Mouse (Mus musculus) intestine, embryonic 16.5 days (tissue): ENCODE results near the gene Ccdc8. TPM values are rescaled to one million over a fixed set of nuclear protein-coding genes. Genes with fewer than 3 reads are reported as not detected.

Source experiments
- ATAC-seq: fragments of 200-750 bp; cut with Nextera tagmentation; 2 replicates; pipeline ENCODE4 v1.8.0; 2017; ENCODE audit warnings: moderate TSS enrichment, moderate library complexity
- H3K27ac ChIP-seq: fragments of 300-500 bp; sonication (generic); 2 replicates; pipeline ENCODE4 v1.5.1; 2014; ENCODE audit warnings: mild to moderate bottlenecking, low read length
- H3K27me3 ChIP-seq: fragments of 300-500 bp; sonication (generic); replicated peaks from 2 replicates; pipeline ENCODE4 v1.6.1; 2014; ENCODE audit warnings: low read length, control low read depth, mixed read lengths; ENCODE audit not compliant: control insufficient read depth, insufficient read depth
- H3K36me3 ChIP-seq: fragments of 300-500 bp; sonication (generic); 2 replicates; pipeline ENCODE4 v1.6.1; 2014; ENCODE audit warnings: low read length, control low read depth; ENCODE audit not compliant: control insufficient read depth, insufficient read depth
- H3K4me1 ChIP-seq: fragments of 300-500 bp; sonication (generic); 2 replicates; pipeline ENCODE4 v1.6.1; 2014; ENCODE audit warnings: low read length, control low read depth, mixed read lengths; ENCODE audit not compliant: control insufficient read depth, insufficient read depth
- H3K4me2 ChIP-seq: fragments of 300-500 bp; sonication (generic); 2 replicates; pipeline ENCODE4 v1.6.1; 2014; ENCODE audit warnings: low read depth, low read length, control low read depth
- H3K4me3 ChIP-seq: fragments of 300-500 bp; sonication (generic); 2 replicates; pipeline ENCODE4 v1.5.1; 2014; ENCODE audit warnings: mild to moderate bottlenecking, low read length
- H3K9ac ChIP-seq: fragments of 300-500 bp; sonication (generic); 2 replicates; pipeline ENCODE4 v1.6.1; 2014; ENCODE audit warnings: low read depth, low read length
- H3K9me3 ChIP-seq: fragments of 300-500 bp; sonication (generic); 2 replicates; pipeline ENCODE4 v1.6.1; 2016; ENCODE audit warnings: low read length, control low read depth; ENCODE audit not compliant: control insufficient read depth
- WGBS: fragments of 180-500 bp; shearing (Covaris S2); extraction: QIAGEN DNeasy Blood & Tissue Kit; methylation state at CpG from one replicate; pipeline ENCODE4 v1.1.7; 2014; 5-methylcytosine and 5-hydroxymethylcytosine counted together
- polyA plus RNA-seq: library from polyadenylated mRNA; unstranded; fragments of >200 nt; fragmentation: Nextera tagmentation; extraction: Ambion mirVana; gene quantifications from 2 replicates; pipeline ENCODE4 v1.2.1, GENCODE M21; 2015

Ccdc8 gene
- polyA plus RNA-seq, 1 experiment from 2014 or later, result 35.6 TPM

GRCm38 (mm10) chr7:17026710-17027587 is 34.4 kb downstream of the Ccdc8 start:
- H3K4me3 ChIP-seq, result peak overlapping the region; percentile 90
- ATAC-seq, result peak; percentile 59
- H3K27me3 ChIP-seq, result no peaks in the 10 kb centered on the region
- H3K9me3 ChIP-seq, result no peaks in the 10 kb centered on the region
- WGBS, result 6% methylated on average over 24 of the region's 24 CpGs
- peak overlapping the region; percentile 95 for H3K27ac ChIP-seq
- peaks cover 41% of the 10 kb centered on the region for H3K4me1 ChIP-seq
- H3K9ac ChIP-seq, result peak overlapping the region; percentile 92
- H3K36me3 ChIP-seq, result peaks cover 9% of the 10 kb centered on the region
- peak overlapping the region; percentile 77 for H3K4me2 ChIP-seq

- ATAC-seq, result peak; percentile 82
Observed at GRCm38 (mm10) chr7:17027588-17028343, 35.3 kb downstream of the Ccdc8 start, which contains the start of gene Ppp5c. Gene Ppp5c, minus strand, starts transcription at chr7:17027924.

GRCm38 (mm10) chr7:17028923-17029322 is 36.4 kb downstream of the Ccdc8 start:
- 71% methylated on average over 7 of the region's 7 CpGs for WGBS
- H3K27me3 ChIP-seq, result no peaks in the 10 kb centered on the region
- H3K36me3 ChIP-seq, result peaks cover 11% of the 10 kb centered on the region; the same call in 1 of the 2 replicates

More at GRCm38 (mm10) chr7:17027588-17028343, 35.3 kb downstream of the Ccdc8 start, which contains the start of gene Ppp5c:
- Histone ChIP-seq H3K27ac (peak within 1 kb of the TSS; percentile 95), H3K4me3 (peak within 1 kb of the TSS; percentile 90), H3K4me2 (peak within 1 kb of the TSS; percentile 77), H3K27me3 (no peaks in the 10 kb centered on the region), H3K9ac (peak within 1 kb of the TSS; percentile 92), H3K36me3 (peaks cover 8% of the 10 kb centered on the region), H3K9me3 (no peaks in the 10 kb centered on the region), H3K4me1 (peaks cover 41% of the 10 kb centered on the region)
- under 1% methylated on average over 49 of the region's 58 CpGs for WGBS

GRCm38 (mm10) chr7:17030239-17030638 is 37.7 kb downstream of the Ccdc8 start:
- 74% methylated on average over 7 of the region's 7 CpGs for WGBS
- H3K4me2 ChIP-seq, result no peak overlapping the region
- peaks cover 21% of the 10 kb centered on the region for H3K4me1 ChIP-seq
- no peak overlapping the region for H3K27ac ChIP-seq
- no peaks in the 10 kb centered on the region for H3K9me3 ChIP-seq
- H3K27me3 ChIP-seq, result no peaks in the 10 kb centered on the region
- no peak overlapping the region for H3K9ac ChIP-seq
- no peak for ATAC-seq
- peaks cover 20% of the 10 kb centered on the region for H3K36me3 ChIP-seq
- no peak overlapping the region for H3K4me3 ChIP-seq

More at GRCm38 (mm10) chr7:17028923-17029322, 36.4 kb downstream of the Ccdc8 start:
- H3K9ac ChIP-seq, result no peak overlapping the region
- no peak overlapping the region; the same call in 1 of the 2 replicates for H3K4me2 ChIP-seq
- H3K9me3 ChIP-seq, result no peaks in the 10 kb centered on the region
- peaks cover 34% of the 10 kb centered on the region for H3K4me1 ChIP-seq
- ATAC-seq, result no peak
- H3K27ac ChIP-seq, result peak overlapping the region; percentile 95; the same call in 1 of the 2 replicates
- no peak overlapping the region for H3K4me3 ChIP-seq

GRCm38 (mm10) chr7:17038018-17038695 is 45.6 kb downstream of the Ccdc8 start:
- peaks cover 60% of the 10 kb centered on the region for H3K36me3 ChIP-seq
- ATAC-seq, result no peak
- WGBS, result 57% methylated on average over 9 of the region's 9 CpGs

GRCm38 (mm10) chr7:17039373-17039772 is 46.9 kb downstream of the Ccdc8 start:
- Histone ChIP-seq H3K27me3 (no peaks in the 10 kb centered on the region), H3K9ac (no peak overlapping the region), H3K9me3 (no peaks in the 10 kb centered on the region), H3K36me3 (peaks cover 67% of the 10 kb centered on the region), H3K4me2 (no peak overlapping the region), H3K27ac (no peak overlapping the region), H3K4me3 (no peak overlapping the region), H3K4me1 (no peaks in the 10 kb centered on the region)
- ATAC-seq, result no peak
- WGBS, result 90% methylated on average over 7 of the region's 7 CpGs

More at GRCm38 (mm10) chr7:17038018-17038695, 45.6 kb downstream of the Ccdc8 start:
- H3K4me3 ChIP-seq, result no peak overlapping the region
- no peak overlapping the region for H3K4me2 ChIP-seq
- H3K4me1 ChIP-seq, result no peaks in the 10 kb centered on the region
- no peak overlapping the region for H3K27ac ChIP-seq
- H3K9ac ChIP-seq, result no peak overlapping the region
- no peaks in the 10 kb centered on the region for H3K9me3 ChIP-seq
- no peaks in the 10 kb centered on the region for H3K27me3 ChIP-seq

- 56% methylated on average over 1 of the region's 1 CpGs for WGBS
- no peak for ATAC-seq
- no peak overlapping the region for H3K4me2 ChIP-seq
- peaks cover 54% of the 10 kb centered on the region for H3K36me3 ChIP-seq
- no peaks in the 10 kb centered on the region for H3K27me3 ChIP-seq
- no peaks in the 10 kb centered on the region for H3K9me3 ChIP-seq
- H3K9ac ChIP-seq, result no peak overlapping the region
- no peak overlapping the region for H3K4me3 ChIP-seq
- H3K27ac ChIP-seq, result no peak overlapping the region
- 0 out of 2 replicates have a peak, but pooled peaks cover under 1% of the 10 kb centered on the region for H3K4me1 ChIP-seq
Observed at GRCm38 (mm10) chr7:17045743-17046142, 53.2 kb downstream of the Ccdc8 start.
